Mouse (Mus musculus): Measurements from ENCODE around the gene Stx7.
"Not testable (repeated sequence)": the region's sequence is repeated elsewhere in the genome, so short reads cannot be mapped to it uniquely, and the experiment has no call there.

Stx7 gene

DNA sequence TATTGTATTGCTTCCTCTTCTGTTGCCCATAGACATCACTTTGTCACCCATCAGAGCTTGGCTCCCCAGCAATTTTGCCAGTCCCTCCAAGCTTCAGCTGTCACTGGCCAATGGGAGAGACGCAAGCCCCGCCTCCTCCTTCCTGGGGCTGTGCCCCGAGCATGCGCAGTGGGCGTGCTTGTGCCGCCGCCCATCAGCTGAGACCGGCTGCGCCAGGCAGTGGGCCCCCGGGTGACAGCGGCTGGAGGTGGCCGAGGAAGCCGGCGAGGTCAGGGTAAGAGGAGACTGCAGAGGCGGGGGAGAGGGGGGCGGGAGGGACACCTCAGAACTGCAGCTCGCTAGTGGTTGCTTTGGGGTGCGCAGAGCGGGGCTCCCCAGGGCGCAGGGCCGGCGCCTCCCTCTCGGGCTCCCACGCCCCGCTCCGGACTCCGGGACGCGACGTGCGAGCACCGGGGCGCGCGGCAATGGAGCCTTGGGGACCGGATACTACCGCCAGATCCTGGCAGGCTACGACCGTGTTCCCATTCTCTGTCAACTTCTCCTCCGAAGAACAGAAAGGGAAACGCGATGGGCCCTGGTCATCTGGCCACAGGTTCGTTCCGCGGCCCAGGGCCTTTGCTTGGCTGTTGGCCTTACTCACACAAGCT lies at the start of gene Stx7:
Stx7 (plus strand) TSS at position 168 of the 647 bp plus-strand sequence.
- DNase-seq = peak; percentile 93 to 94

DNA sequence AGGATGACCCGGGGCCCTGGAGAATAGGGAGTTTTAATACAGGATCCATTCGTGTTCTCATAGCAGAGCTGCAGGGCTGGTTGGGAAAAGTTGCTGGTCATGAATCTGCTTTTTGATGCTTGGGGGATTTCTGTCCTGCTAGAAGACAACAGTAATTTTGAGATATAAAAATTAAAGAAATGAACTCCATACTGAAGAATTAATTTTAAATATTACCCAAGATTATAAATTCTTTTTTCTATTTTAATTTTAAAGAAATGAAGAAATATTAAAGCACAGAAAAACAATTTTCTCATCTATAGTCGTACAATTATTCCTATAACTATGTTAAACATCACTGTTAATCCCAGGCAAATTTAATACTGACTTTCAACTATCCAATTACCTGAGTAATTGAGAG lies 47.3 kb upstream of the Stx7 start, which contains the start of gene Taar8c:
Taar8c (minus strand) TSS at position 101 of the 400 bp plus-strand sequence.
- not testable (repeated sequence) for DNase-seq

GRCm38 (mm10) chr10:24103299-24103698 lies 45.8 kb upstream of the Stx7 start:
- not testable (repeated sequence) for DNase-seq

- no peak for DNase-seq
Measured at GRCm38 (mm10) chr10:24107747-24108146, 41.4 kb upstream of the Stx7 start.

- DNase-seq = peak in 1 of 2 experiments; percentile 39
Measured at GRCm38 (mm10) chr10:24108236-24108635, 40.9 kb upstream of the Stx7 start.

- DNase-seq = not testable (repeated sequence)
Measured at GRCm38 (mm10) chr10:24109434-24109833, 39.7 kb upstream of the Stx7 start, which contains the start of gene Taar9. Gene Taar9 (minus strand): TSS chr10:24109534.

DNA sequence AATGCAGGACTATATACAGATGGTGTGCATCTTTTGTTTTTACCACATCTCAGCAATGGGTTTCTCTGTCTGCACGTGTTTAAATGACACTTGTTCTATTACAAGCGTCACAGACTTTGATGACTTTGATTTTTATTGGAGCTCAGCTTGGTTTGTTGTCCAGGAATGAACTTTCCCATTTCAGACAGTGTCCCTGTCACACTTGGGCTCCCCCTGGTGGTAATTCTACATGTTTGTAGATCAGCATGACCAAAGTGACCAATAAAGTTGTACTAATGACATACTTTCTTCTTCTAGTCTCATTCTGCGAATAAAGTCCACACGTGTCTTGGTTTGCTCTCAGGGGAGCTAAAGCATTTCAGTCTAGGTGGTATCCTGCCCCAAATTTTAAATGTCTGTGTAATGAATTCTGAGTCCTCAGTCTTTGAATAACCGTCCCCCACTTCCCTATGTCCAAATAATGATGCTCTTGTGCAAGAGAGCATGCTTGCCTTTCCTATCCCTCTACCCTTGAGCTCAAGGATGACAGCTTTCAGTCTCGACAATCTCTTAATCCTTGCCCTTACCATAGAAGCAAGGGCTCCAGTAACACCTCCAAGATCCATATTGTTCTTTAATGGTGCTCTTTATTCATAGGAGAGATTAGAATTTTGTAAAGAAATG lies 37.9 kb upstream of the Stx7 start:
- peak; percentile 24 to 36 for DNase-seq

DNA sequence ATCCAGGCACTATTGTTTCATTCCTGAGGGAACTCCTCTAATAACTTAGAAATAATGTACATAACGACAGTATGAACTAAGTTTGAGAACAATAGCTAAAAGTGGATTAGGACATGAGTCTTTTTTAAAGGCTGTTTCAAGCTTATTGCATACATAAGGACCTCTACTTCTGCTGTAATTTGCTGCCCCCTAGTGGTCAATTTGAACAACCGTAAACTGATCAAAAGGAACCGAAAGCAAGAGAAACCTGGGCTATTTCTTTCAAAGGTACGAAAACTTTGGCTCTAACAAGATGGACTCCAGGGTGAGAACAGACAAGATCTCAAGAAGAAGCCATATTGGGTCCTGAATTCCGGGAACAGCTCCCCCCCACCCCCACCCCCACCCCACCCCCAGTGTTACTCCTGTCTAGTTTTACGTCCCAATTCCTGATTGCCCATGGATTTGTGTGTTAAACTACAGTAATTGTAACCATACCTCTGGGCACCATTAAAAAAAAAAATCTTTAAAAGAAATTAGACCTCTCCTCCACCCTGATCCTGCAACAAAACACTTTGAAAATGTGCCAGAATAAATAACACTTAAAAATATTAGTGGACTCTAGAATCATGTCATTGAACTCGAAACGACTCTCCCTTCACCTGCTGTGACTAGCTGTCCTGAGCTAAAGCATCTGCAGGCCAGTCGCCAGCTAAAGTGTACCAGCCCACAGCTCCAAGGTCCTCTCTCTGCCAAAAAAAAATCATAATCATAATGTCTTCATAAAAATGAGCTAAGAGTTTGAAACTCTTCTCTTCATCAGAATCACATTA lies 17.4 kb upstream of the Stx7 start:
- peak; percentile 59 to 85 for DNase-seq

DNA sequence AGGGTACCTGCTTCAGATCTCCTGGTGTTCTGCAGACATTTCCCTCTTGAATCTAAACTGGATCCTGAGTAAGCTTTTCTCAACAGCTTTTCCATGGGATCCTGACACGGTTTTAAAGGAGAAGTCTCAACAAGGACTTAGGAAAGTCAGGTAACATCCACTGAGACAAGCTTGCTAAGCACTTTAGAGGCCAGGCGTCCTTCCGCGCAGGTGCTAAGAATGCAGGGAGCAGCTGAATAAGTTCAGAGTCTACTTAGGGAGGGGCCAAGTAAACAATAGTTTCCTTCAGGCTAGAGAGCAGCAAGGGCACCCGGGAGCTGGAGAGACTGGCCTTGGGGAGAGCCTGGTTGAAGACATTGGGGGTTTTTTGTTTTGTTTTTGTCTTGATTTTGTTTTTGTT lies 16.8 kb upstream of the Stx7 start:
- DNase-seq = peak; percentile 76 to 80

DNA sequence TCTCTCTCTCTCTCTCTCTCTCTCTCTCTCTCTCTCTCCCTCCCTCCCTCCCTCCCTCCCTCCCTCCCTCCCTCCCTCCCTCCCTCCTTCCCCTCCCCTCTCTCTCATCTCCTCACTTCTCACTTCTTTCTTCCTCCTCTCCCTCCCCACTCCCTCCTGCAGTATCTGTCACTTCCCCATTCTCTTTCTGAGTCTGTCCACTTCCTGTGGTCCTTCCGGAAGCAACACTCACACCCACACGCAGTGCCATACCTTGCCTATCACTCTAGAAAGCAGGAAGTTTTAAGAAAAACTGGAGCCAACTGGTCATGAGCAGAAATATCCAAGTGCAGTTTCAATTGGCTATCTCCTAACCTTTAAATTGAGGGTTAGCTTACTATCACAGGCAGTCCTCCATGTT lies 16.0 kb upstream of the Stx7 start:
- no peak for DNase-seq

- DNase-seq = no peak
Measured at GRCm38 (mm10) chr10:24134071-24134645, 14.9 kb upstream of the Stx7 start.

DNA sequence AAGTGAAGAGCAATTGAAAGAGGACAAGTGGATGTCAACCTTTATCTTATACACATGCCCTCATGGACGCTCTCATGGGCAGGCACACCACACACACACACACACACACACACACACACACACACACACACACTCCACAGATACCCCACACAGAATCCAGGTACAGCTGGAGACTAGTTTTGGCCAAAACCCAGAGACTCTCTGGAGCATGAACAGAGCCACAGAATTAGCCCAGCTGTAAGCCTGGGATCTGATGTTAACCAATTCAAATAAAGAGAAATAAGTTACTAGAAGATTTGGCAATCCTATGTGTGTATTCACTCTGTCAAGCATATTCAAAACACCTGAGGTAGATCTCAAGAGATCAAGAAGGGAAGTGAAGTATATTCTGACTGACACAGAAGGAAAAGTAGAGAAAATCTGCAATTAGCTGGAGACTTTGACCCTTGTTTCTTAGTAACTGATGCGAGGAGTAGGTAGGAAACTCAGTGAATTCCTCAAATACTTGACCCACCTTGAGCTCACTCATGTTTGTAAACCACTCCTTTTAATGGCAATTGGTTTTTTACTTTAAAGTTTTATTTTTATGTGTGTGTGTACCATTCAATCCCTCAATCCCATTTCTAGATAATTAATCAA lies 10.4 kb upstream of the Stx7 start:
- peak; percentile 48 to 63 for DNase-seq

- no peak for DNase-seq
Measured at GRCm38 (mm10) chr10:24142735-24143134, 6.4 kb upstream of the Stx7 start.

- peak; percentile 73 to 81 for DNase-seq
Measured at GRCm38 (mm10) chr10:24150086-24150485, 984 bp downstream of the Stx7 start.

DNA sequence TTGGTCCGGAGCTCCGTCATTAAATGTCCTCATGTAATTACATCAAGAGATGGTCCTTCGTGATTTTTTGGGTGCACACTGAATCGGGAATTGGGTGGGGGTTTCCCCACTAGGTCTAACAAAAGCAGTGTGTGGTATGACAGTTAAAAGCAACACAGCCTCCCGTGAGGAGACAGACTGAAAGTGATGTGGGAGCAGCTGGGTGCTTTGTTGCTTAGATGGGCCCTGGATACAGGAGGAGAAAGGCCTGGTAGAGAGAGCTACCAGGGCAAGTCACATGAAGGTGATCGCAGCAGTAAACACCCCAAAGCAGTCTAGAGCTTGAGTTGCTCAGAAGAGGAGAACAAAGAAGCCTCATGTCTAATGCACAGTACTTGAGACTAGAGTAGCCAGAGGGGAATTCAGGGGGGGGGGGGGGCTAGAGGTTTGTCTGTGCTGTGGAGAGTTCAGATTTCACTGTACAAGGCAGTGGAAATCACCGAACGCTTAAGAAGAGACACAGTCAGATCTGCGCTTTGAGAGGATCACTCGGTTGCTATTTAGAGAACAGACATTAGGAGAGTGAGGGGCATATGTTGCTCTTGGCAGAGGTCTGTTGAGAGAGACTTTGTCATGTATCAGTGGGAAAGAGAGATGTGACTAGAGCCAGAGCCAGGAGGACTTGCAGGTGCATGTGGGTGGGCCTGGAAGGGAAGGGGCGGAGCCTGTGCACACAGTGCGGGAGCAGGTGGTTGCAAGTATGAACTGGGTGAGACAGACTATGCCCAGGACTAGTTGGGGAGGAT lies 9.6 kb downstream of the Stx7 start:
- DNase-seq = no peak

DNA sequence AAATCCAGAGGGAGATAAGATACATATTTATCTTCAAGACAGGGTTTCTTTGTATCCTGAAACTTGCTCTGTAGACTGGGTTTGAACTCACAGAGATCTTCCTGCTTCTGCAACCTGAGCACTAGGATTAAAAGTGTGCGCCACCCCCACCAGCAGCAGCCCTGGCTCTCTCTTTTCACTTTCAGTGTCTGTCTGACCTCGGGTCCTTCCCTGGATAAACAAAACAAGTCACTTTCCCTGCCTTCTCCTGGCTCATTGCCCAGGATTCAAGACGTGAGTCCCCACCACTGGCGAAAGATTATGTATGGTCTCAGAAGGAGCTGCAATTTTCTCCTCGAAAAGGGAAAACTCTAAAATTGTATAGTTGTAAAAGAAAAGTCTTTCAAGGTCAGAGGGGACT lies 10.5 kb downstream of the Stx7 start:
- DNase-seq = no peak

- no peak for DNase-seq
Measured at GRCm38 (mm10) chr10:24160349-24160748, 11.2 kb downstream of the Stx7 start.

DNA sequence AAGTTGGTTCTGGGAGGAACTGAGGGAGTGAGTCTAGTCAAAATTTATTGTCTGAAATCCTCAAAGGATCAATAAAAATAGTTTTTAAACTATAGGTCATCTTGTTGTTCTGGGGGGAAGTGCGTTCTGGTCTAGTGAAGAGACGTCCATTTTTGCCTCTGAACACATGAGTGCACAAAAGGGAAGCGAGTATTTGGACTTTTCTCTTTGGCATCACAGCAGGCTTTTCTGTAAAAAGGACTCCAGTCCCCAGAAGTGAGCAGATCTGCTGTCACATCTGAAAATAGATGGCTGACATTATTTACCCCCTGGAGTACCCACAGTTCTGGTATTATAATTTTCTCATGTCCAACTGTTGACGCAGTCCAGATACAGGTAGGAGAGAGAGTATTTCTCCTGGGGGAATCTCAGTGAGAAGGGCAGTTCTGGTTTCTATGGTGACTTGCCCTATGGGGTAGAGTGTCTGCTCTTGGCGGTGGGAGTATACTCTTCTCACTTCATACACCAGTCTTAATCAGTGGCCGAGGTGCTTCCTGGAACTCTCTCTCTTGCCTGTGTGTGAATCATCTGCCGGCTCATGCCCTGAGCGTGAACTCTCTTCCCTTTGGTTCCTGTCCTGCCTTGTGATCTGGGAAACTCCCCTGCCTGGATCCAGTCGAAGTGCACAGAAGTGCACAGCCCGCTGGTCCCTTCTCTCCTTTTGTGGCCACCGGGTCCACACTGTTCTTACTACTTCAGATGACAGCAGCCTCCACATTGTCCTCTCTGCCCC lies 15.2 kb downstream of the Stx7 start:
- DNase-seq = peak; percentile 40 to 44

GRCm38 (mm10) chr10:24164909-24165304 lies 15.8 kb downstream of the Stx7 start:
- DNase-seq = no peak

DNA sequence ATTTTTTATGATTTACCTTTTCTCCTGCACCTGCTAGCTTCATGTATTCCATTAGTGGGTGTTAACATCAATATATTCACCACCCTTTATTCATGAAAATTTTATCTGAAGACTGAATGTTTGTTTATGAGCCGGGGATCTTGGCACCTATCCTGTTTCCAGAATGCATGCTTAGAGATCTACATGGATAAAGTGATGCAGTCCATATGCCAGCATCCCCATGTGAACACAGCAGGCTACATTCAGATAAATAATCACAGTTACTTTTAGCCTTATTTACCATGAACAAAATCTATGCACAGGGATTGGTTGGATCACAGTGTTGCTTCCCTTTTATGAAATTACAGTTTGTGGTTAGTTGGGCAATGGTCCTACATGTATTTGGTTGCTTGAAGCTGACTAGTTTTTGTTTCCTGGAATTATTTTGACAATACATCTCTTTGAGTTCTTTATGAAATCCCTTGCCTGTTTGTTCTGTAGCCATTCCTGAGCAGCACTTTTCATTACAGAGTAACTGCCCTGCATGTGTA lies 16.5 kb downstream of the Stx7 start:
- no peak for DNase-seq

Measured in kidney, adult 8-10 months (tissue).